Mouse (Mus musculus) thymus, postnatal 25 days (tissue): Measurements from ENCODE around the gene Isg15.

Experiments
- DNase-seq: peaks from one replicate; pipeline ENCODE4 v3.0.0; 2022

The Isg15 gene

DNA sequence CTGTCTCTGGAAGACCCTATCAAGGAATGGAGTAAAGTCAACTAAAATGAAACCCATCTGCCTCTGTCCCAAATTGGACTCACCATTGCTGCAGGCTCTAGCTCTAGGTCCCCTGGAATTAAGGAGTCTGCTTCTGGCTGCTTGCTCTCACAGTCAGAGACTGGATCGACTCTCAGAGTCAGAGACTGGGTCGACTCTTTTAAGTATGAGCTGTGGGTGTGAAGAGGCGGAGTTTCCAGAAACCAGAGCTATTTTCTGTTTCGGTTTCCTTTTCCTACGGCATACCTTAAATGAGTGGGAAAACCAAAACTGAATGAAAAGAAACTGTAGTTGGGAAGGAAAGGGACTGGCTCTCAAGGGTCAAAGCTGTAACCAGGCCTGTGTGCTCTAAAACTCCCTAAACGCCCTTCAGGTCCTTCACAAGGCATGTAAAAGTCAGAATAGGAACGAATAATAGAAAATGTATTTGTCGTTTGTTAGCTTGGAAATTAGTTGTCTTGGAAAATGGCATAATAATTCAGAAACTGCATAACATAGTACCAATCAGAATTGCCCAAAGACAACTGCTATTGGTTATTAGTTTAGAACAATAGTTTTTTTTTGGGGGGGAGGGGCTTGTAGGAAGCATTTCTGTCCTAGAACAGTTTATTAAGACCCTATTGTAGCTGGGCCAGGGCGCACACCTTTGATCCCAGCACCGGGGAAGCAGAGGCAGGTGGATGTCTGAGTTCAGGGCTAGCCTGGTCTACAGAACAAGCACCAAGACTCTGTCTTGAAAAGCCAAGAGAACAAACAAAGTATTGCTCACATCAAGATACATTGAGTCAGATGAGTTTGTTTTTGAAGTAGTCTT, at the start of gene Isg15:
Isg15 (minus strand) TSS at position 196 of the 853 bp plus-strand sequence.
- peak; percentile 33 for DNase-seq

DNA sequence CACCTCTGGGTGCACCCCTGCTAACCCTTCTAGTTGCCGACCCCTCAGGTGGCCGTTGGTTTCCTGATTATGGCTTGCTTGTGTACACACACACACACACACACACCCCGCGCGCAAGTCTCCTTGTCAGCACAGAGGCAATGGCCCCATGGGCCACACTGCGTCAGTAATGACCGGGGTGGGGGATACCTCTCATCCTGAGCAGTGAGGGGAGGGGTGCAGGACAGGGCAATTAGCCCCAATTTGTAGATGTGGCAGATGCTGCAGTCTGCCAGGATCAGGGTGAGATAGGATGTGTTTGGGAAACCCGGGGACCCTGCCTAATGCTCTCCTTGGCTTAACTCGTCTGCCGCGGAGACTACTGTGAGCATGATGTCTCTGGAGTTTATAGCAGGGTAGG, 48.9 kb upstream of the Isg15 start:
- no peak for DNase-seq

GRCm38 (mm10) chr4:156236651-156237447, 36.2 kb upstream of the Isg15 start:
- no peak for DNase-seq

GRCm38 (mm10) chr4:156235808-156236533, 35.4 kb upstream of the Isg15 start, which contains the start of gene Noc2l:
Noc2l (plus strand) TSS chr4:156236010.
- peak; percentile 92 for DNase-seq

DNA sequence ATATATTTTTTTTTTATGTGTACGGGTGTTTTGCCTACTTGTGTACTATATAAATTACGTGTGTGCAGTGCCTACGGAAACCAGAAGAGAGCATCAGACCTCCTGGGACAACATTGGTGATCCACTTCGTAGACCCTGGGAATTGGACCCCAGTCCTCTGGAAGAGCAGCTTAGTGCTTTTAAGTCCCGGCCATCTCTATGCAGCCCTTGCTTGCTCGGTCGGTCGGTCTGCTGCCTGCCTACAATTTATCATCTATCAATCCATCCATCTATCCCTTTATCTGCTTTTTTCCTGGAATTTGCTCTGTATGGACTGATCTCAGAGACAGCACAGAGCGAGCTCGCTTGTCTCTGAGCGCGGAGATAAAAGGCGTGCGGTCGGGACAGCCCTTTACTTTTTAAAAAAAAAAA, 34.7 kb upstream of the Isg15 start:
- DNase-seq = peak; percentile 25

GRCm38 (mm10) chr4:156234701-156235213, 34.1 kb upstream of the Isg15 start, which contains the start of gene Plekhn1:
Plekhn1 (minus strand) TSS chr4:156234857.
- DNase-seq = peak; percentile 78

DNA sequence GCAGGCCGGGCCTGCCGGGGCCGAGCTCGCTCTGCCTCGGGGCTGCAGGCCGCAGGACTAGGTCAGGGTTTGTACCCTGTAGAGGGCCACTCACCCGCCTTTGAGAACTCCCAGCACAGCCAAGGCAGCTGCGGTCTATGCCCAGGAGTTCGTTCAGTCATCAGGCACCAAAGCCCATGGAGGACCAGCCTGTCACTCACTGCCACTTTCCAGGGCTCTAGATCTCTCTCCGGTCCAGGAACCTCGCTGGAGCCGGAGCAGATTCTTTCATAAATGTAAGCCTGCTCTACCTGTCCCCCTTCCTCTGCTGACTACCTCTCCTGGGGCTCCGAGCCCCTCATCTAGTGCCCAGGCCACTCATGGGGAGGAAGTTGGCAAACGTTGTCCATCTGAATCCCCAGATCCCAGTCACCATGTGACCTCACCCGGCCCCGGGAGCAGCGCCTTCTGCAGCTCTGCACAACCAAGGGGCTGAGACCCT, 33.4 kb upstream of the Isg15 start:
- peak; percentile 24 for DNase-seq

DNA sequence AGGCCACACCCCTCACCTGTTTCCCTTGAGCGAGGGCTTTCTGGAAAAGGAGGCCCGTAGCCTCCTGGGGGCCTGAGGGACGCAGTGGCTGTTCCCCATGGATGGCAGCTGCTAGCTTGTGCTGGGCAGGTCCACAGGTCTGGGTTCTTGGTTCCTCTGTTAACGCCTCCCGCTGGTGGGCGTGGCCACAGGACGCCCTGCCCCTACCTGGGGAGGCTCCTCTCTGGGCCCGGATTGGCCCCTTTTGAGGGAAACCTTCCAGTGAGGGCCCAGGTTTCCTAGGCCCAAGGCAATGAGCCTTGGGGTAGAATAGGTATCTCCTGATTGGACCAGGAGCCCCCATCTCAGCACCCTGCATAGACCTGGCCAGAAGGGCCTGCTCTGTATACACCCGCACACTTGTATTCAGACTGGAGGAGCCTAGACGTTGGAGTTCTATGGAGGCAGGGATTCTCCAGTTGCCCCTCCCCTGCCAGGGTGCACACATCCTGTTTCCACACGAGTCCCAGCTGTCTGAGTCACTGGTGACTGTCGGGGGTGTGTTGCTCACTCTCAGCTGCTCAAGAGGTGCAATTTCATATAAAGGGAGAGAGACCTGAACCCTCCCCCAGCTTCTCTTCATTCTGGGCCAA, 27.9 kb upstream of the Isg15 start:
- no peak for DNase-seq

DNA sequence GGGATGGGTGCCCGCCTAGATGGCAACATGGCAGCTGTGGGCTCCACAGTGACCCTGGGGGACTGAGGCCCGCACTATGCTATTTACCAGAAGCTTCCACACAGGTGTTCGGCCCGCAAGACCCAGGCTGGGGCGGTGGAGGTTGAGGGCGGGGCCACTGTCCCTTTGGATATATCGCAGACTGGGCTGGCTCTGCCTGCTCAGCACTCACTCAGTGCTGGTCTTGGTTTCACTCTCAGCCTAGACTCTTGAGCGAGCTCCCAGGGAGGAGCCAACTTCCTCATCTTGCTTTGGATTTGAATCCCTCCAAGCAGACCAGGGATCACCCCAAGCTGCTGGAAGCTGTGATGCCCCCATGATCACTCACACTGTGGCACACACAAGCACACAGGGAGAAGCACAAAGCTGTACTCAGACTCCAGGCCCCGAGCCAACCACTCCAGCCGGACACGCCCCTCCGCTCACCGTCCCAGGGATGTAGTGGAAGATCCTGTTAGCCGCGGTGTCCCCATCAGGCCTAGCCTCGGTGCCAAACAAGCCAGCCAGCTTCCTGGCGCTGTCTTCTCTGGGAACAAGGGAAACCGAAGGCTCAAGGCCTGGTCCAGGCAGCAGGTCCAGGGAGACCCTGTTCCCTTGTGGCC, 27.3 kb upstream of the Isg15 start:
- DNase-seq = no peak

DNA sequence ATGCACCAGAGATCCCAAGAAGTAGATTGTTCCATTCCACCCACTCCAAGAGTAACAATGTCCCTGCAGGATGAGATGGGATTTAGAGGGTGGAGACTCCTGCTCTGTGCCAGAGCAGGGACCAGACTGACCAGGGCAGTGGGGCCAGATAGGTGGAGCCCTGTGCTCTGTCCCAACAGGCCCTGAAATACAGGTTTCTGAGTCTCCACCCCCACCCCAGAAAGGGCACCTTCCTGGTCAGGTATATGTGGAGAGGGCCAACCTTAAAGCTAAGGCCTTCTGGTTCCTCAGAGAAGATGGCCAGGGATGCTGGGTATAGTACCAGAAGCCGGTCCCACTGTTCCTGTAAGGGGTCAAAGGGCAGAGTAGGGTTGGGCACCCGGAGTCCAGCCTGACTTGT, 23.7 kb upstream of the Isg15 start:
- DNase-seq = no peak

- no peak for DNase-seq
These were observed 19.3 kb upstream of the Isg15 start for GRCm38 (mm10) chr4:156219936-156220335.

DNA sequence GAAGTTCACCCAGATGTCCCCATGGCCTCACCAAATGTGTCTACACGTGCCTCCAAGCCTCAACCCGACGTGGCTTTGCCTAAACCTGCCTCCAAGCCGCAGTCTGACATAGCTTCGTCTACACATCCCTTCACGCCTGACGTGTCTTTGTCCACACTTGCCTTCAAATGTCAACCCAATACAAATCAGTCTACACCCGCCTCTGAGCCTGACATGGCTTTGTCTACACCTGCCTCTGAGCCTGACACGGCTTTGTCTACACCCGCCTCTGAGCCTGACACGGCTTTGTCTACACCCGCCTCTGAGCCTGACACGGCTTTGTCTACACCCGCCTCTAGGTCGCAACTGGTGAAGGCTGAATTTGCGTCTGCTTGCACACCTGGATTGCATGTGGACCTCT, 17.2 kb upstream of the Isg15 start:
- DNase-seq = no peak

DNA sequence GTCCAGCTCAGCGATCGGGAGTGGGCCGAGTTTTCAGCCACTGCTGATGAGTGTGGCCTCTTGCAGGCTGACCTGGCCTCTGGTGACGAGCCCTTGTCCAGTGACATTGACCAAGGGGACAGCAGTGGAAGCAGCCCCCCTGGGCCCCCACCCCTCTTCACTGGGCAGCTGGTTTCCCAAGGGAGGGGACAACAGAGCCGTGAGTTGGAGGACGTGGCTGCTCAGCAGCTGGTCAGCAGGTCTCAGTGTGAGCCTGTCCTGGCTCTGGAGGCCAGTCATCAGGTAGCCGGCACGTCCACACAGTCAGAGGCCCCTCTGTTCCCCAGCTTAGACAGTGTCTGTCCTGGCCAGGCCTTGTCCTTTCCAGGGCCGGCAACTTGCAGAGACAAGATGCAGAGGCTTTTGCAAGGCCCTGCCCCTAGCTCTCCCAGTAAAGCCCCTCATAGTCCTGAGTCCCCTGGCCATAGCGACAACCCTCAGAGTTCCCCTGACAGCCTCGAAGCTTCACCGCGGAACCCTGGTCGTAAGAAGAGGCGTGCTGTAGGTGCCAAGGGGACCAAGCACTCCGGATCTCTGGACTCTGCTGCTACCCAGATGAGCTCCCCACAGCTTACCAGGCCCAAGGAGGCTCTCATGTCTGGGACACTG, 16.5 kb upstream of the Isg15 start:
- DNase-seq = no peak

DNA sequence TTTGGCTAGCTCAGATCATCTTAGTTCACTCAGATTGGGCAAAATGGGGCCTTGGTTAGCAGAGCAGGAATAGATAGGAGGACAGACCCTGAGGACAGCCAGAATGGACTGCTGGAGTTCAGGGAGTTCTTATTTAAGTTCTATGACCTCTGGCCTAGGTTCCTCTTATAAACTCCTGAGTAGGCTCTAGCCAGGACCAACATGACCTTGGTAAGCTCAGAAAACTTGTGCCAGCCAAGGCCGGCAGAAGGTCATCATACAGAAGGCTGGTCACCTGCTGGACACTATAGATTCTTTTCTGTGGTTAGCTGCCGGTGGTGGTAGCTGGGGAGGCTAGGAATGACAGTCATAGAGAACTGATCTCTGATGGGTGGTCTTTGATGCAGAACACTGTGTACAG, 15.6 kb upstream of the Isg15 start:
- DNase-seq = no peak

DNA sequence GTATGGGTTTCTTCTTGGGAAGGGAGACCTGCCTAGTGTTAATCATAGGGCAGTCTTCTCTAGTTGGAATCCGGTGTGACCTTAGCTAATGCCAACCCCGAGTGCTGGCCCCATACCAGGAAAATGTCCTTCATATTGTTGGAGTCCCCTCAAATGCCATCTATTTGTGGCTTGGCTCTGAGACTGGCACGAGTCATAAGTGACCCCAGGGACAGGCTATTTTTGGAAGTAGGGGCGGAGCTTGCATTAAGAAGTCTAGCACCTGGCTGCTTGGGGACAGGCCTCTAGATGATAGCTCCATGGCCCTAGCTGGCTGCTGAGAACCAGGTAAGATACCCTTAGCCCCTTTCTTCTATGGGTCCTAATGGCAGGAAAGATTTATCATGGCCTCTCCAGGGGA, 15.0 kb upstream of the Isg15 start, which contains the start of gene Perm1:
Perm1 (plus strand) TSS at position 220 of the 400 bp plus-strand sequence.
- no peak for DNase-seq

GRCm38 (mm10) chr4:156213134-156213533, 12.5 kb upstream of the Isg15 start:
- no peak for DNase-seq

DNA sequence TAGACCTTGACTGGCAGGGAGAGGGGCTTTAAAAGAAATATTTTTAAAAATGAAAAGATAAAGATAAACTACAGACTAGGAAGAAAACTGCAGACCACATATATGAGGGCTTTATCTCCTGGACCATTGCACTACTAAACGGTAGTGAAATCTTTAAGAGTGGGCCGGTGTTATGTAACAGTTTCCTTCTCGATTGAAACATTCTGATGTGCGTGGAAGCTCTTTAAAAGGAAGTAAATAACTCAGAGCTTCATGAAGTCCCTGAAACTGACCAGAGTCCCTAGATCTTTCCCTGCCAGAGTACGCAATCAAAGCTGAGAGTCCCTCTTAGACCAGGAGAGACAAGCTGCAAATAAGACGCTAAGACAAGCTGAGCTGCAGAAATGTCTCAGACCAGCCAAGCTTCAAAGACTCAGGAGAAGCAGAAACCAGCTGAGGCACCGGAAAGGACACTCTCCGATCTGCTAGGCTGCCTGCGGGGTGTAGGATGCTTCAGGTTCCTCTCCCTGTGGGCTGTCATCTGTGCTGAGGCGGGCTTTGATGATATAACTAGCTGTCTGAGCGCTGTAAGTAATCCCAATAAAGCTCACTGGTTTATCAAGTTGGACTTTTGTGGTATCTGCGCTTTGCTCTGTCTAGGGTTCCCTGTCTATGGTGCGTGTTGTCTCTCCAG, 9.5 kb upstream of the Isg15 start:
- DNase-seq = no peak

GRCm38 (mm10) chr4:156208872-156209271, 8.3 kb upstream of the Isg15 start:
- DNase-seq = no peak

GRCm38 (mm10) chr4:156203413-156204131, 3.0 kb upstream of the Isg15 start:
- DNase-seq = peak; percentile 35

DNA sequence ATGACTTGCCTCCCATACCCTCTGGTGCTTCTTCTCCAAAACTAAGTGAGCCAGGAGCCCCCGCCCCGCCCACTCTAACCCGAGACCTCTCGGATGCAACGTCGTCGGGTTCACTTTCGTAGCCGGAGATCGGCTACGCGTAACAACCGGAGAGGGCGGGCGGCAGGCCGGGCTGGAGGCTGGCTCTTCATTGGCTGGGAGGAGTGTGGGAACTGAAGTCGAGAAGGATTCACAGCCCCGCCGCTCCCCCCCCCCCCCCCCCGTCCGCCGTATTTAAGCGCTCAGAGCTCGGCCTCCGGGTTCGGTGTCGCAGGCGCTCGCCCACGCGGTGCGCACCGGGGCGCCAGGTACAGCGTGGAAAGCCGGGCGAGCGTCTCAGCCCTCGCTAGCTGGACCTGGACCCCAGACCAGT, 2.4 kb upstream of the Isg15 start, which contains the start of gene AW011738:
AW011738 (plus strand) TSS at position 304 of the 412 bp plus-strand sequence.
- DNase-seq = peak; percentile 75
